Mouse (Mus musculus): ENCODE results near the gene Camkv. TPM values are rescaled to one million over a fixed set of nuclear protein-coding genes. Genes with fewer than 3 reads are reported as not detected.

Camkv gene
- polyA plus RNA-seq, 1 experiment from 2014 or later = 1.7 TPM

DNA sequence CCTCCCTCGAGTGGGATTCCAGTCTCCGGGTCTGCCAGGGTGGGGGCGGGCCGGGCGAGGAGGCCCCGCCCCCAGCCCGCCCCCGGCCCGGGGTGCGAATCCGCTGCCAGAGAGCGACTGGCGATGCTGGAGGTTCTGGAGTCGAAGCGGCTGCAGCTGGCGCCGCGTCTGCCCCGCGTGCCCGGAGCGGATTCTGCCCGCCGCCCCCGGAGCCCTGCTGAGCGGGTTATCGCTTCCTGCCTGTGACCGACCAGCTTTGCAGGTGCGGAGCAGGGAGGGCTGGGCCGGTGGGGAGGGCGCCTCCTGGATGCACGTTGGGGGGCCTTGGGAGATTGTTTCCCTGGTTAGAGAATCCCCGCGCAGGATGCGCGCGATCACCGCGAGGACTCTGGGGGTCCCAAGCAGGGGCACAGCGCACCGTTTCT, 328 bp downstream of the Camkv start:
- H3K36me3 ChIP-seq (ENCODE audit: control insufficient read depth, insufficient read depth, low read length) = no peaks in the 10 kb centered on the region
- no peaks in the 10 kb centered on the region for H3K9me3 ChIP-seq (ENCODE audit: control insufficient read depth, low read length)
- no peak overlapping the region for H3K27ac ChIP-seq (ENCODE audit: low read length)
- 0 out of 2 replicates have a peak, but pooled peaks have one; percentile 29 for ATAC-seq
- peak overlapping the region; percentile 94 for H3K4me2 ChIP-seq (ENCODE audit: low read depth, low read length)
- 1% methylated on average over 40 of the region's 41 CpGs for WGBS
- peak overlapping the region; percentile 53 for H3K4me3 ChIP-seq (ENCODE audit: low read length)
- H3K4me1 ChIP-seq (ENCODE audit: control insufficient read depth, insufficient read depth, low read length) = peaks cover 19% of the 10 kb centered on the region
- peak overlapping the region; percentile 66 for H3K9ac ChIP-seq (ENCODE audit: low read depth, low read length)
- peaks cover 16% of the 10 kb centered on the region for H3K27me3 ChIP-seq (replicated peaks; ENCODE audit: control insufficient read depth, insufficient read depth, low read length)

DNA sequence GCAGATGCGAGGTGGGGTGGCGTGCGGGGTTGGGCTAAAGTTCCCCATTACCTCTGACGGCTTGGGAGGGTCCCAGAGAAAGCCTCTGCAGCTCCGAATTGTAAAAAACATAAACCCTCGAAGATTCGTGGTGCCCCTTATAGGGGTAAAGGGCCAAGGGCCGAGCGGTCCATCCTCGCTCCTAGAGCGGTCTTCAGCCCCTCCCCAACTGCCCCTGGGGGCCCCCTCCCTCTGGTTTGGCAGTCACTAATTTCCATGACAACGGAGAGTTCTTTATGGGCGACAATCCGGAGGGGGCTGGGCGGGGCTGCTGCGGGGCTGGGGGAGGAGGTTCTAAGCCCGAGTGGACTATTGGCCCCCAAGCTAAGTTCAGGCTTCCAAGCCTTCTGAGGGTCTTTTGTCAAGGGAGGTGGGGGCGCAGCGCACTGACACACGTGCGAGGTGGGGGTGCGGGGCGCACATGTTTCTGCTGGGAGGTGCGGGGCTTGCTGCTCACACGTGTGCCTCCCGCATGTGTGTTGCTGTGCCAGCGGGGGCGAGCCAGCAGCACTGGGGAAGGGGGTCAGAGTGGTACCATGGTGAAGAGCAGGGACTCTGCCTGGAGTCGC, 845 bp downstream of the Camkv start:
- H3K9me3 ChIP-seq (ENCODE audit: control insufficient read depth, low read length) = no peaks in the 10 kb centered on the region
- H3K4me1 ChIP-seq (ENCODE audit: control insufficient read depth, insufficient read depth, low read length) = peaks cover 14% of the 10 kb centered on the region
- H3K4me3 ChIP-seq (ENCODE audit: low read length) = peak overlapping the region; percentile 53
- H3K27me3 ChIP-seq (replicated peaks; ENCODE audit: control insufficient read depth, insufficient read depth, low read length) = peaks cover 16% of the 10 kb centered on the region
- H3K27ac ChIP-seq (ENCODE audit: low read length) = no peak overlapping the region
- ATAC-seq = 0 out of 2 replicates have a peak, but pooled peaks have one; percentile 21
- H3K4me2 ChIP-seq (ENCODE audit: low read depth, low read length) = peak overlapping the region; percentile 94
- H3K36me3 ChIP-seq (ENCODE audit: control insufficient read depth, insufficient read depth, low read length) = no peaks in the 10 kb centered on the region
- peak overlapping the region; percentile 66 for H3K9ac ChIP-seq (ENCODE audit: low read depth, low read length)
- WGBS = 4% methylated on average over 29 of the region's 29 CpGs

DNA sequence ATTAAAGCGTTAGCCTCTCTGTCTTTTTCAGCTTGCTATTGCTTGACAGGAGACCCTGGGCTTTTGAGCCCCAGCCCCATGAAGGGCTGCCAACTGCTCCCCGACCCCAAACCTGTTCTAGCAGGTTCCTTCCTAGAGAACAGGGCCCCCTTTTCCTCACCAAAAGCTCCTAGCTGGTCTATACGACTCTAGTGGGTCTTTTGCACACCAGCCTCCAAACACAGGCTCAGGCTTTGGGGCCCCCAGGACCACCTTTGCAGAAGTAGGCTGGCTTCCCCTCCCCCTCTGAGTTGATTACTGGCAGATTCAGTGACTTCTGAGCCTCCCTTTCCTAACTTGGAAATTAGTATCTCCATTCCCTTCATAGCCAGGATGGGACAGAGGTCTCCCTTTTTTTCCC, 1.4 kb downstream of the Camkv start:
- no peak overlapping the region for H3K9ac ChIP-seq (ENCODE audit: low read depth, low read length)
- no peak for ATAC-seq
- H3K36me3 ChIP-seq (ENCODE audit: control insufficient read depth, insufficient read depth, low read length) = no peaks in the 10 kb centered on the region
- H3K9me3 ChIP-seq (ENCODE audit: control insufficient read depth, low read length) = no peaks in the 10 kb centered on the region
- peaks cover 11% of the 10 kb centered on the region for H3K4me1 ChIP-seq (ENCODE audit: control insufficient read depth, insufficient read depth, low read length)
- H3K4me3 ChIP-seq (ENCODE audit: low read length) = no peak overlapping the region
- H3K27me3 ChIP-seq (replicated peaks; ENCODE audit: control insufficient read depth, insufficient read depth, low read length) = peaks cover 16% of the 10 kb centered on the region
- H3K4me2 ChIP-seq (ENCODE audit: low read depth, low read length) = no peak overlapping the region
- 30% methylated on average over 3 of the region's 3 CpGs for WGBS
- no peak overlapping the region for H3K27ac ChIP-seq (ENCODE audit: low read length)

DNA sequence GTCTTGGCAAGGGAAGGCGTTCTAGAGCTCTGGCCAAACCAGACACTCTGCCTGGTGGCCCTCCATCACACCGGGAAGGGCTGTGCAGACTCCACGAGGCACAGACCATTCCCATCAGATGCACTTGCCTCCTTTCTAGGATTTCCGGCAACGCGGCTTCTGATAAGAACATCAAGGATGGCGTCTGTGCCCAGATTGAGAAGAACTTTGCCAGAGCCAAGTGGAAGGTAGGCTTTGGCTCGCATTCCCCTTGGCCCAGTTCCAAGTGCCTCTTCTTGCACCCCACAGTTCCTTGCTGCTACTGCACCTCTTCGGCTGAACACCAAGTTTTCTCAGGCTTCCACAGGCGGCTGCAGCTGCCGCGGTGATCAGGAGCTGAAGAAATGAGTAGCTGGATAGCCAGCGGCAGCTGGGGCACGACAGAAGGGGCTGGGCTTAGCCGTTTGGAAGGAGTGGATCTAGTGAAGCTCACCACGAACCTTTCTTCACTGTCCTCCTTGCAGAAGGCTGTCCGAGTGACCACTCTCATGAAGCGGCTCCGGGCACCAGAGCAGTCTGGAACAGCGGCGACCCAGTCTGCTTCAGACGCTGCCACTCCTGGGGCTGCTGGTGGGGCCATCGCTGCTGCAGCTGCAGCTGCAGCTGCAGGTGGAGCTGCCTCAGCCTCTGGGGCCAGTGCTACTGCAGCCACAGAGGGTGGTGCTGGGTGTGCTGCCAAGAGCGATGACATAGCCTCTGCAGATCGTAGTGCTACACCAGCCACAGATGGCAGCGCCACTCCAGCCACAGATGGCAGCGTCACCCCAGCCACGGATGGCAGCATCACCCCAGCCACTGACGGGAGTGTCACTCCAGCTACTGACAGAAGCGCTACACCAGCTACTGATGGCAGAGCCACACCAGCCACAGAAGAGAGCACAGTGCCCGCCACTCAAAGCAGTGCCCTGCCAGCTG, 12.0 kb downstream of the Camkv start:
- H3K4me3 ChIP-seq (ENCODE audit: low read length) = no peak overlapping the region
- no peaks in the 10 kb centered on the region for H3K27me3 ChIP-seq (replicated peaks; ENCODE audit: control insufficient read depth, insufficient read depth, low read length)
- H3K36me3 ChIP-seq (ENCODE audit: control insufficient read depth, insufficient read depth, low read length) = no peaks in the 10 kb centered on the region
- H3K4me2 ChIP-seq (ENCODE audit: low read depth, low read length) = no peak overlapping the region
- ATAC-seq = no peak
- H3K9me3 ChIP-seq (ENCODE audit: control insufficient read depth, low read length) = no peaks in the 10 kb centered on the region
- H3K27ac ChIP-seq (ENCODE audit: low read length) = no peak overlapping the region
- peaks cover 6% of the 10 kb centered on the region for H3K4me1 ChIP-seq (ENCODE audit: control insufficient read depth, insufficient read depth, low read length)
- 0 out of 2 replicates have a peak overlapping the region, but pooled peaks have one; percentile 6 for H3K9ac ChIP-seq (ENCODE audit: low read depth, low read length)
- 88% methylated on average over 31 of the region's 31 CpGs for WGBS

DNA sequence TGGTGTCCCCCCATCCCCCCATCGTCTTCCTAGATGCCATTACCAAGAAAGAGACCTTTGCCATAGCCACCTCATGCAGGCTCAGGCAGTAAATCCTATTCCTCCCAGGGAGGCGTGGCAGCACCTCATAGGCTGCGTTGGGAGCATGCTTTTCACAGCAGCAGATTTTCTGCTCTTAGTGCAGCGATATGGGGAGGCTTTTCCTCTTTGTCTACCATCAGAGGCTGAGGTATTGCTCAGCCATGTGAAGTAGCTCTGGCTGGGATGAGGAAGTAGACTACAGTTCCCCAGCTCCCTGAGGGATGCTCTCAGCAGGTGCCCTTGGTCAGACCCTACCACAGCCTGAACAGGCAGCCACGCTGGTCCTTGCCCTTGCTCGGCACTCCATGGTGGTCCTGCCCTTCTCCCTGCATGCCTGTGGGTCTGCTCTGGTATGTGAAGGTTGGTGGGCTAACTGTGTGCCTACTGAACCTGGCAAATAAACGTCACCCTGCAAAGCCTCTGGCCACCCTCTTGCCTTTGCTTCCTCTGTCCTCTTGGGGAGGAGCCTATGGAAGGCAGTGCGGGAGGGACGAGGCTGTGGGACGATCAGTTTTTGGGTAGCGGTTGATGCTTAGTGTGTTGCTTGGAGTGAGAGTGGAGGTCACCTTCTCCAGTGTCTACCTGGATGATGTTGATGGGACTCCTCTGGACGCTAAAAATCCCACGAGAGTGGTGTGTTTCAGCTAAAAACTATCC, 13.9 kb downstream of the Camkv start:
- 83% methylated on average over 13 of the region's 13 CpGs for WGBS
- no peaks in the 10 kb centered on the region for H3K36me3 ChIP-seq (ENCODE audit: control insufficient read depth, insufficient read depth, low read length)
- H3K27me3 ChIP-seq (replicated peaks; ENCODE audit: control insufficient read depth, insufficient read depth, low read length) = no peaks in the 10 kb centered on the region
- H3K9ac ChIP-seq (ENCODE audit: low read depth, low read length) = no peak overlapping the region
- H3K27ac ChIP-seq (ENCODE audit: low read length) = no peak overlapping the region
- H3K4me1 ChIP-seq (ENCODE audit: control insufficient read depth, insufficient read depth, low read length) = peaks cover 6% of the 10 kb centered on the region
- no peak for ATAC-seq
- H3K4me3 ChIP-seq (ENCODE audit: low read length) = no peak overlapping the region
- no peaks in the 10 kb centered on the region for H3K9me3 ChIP-seq (ENCODE audit: control insufficient read depth, low read length)
- H3K4me2 ChIP-seq (ENCODE audit: low read depth, low read length) = no peak overlapping the region

DNA sequence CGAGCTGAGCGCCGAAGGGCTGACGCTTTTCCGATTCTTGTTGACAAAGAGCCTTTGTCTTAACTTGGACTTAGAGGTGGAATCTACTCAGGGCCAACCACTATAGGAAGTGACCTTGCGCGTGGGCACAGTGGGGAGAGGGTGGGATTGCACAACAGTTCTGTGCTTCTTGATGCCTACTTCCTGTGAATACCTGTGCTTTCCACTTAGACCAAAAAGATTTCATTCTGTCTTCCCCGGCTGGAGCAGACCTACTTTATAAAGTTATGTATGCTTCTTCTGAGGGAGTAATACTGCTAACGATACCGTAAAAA, 14.4 kb downstream of the Camkv start, which contains the start of gene Traip:
Traip (plus strand) TSS at position 215 of the 314 bp plus-strand sequence.
- no peaks in the 10 kb centered on the region for H3K36me3 ChIP-seq (ENCODE audit: control insufficient read depth, insufficient read depth, low read length)
- H3K4me1 ChIP-seq (ENCODE audit: control insufficient read depth, insufficient read depth, low read length) = peaks cover 6% of the 10 kb centered on the region
- H3K4me3 ChIP-seq (ENCODE audit: low read length) = peak within 1 kb of the TSS; percentile 65
- H3K9me3 ChIP-seq (ENCODE audit: control insufficient read depth, low read length) = no peaks in the 10 kb centered on the region
- H3K9ac ChIP-seq (ENCODE audit: low read depth, low read length) = peak within 1 kb of the TSS; percentile 73
- H3K27me3 ChIP-seq (replicated peaks; ENCODE audit: control insufficient read depth, insufficient read depth, low read length) = no peaks in the 10 kb centered on the region
- peak within 1 kb of the TSS; percentile 62; the same call in 1 of the 2 replicates for H3K27ac ChIP-seq (ENCODE audit: low read length)
- ATAC-seq = no peak
- peak within 1 kb of the TSS; percentile 62 for H3K4me2 ChIP-seq (ENCODE audit: low read depth, low read length)
- WGBS = 90% methylated on average over 10 of the region's 10 CpGs

DNA sequence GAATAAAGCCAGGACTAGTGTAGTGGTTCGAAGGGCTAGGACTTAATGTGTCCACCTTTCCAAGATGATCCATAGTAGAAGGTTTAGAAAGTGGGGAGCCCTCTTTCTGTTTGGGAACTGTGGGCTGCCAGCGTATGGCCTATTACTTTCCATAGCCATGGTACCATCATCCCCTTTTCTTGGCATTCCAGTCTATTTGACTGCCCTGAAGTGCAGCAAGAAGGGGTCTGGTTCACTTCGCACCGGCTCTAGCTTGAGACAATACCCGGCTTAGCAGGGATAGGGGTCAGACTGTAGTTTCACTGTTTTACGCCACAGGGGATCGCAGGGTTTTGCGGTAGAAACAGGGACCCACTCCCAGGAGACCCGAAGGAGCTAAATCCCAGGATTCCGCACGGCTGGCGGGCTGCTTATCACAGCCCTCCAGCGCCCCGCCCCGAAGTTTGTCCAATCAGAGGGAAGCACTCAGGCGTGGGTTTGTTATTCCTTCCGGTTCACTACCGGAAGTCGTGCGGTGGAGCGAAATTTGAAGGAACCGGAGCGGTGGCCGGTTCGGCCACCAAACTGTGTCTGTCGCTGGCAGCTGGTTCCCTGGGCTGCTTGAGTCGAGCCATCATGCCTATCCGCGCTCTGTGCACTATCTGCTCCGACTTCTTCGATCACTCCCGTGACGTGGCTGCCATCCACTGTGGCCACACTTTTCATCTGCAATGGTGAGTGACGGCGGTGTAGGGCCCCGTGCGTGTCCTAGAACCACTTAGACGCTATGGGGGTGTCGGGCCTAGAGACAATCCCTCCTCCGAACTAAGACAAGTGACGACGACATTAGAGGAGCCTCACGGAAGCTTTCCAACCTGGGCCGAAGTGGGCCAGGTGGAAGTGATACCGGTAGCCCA, 15.2 kb downstream of the Camkv start:
- peak; percentile 96 for ATAC-seq
- Histone ChIP-seq H3K4me2 (ENCODE audit: low read depth, low read length) (peak overlapping the region; percentile 62), H3K27ac (ENCODE audit: low read length) (peak overlapping the region; percentile 62; the same call in 1 of the 2 replicates), H3K27me3 (replicated peaks; ENCODE audit: control insufficient read depth, insufficient read depth, low read length) (no peaks in the 10 kb centered on the region), H3K36me3 (ENCODE audit: control insufficient read depth, insufficient read depth, low read length) (no peaks in the 10 kb centered on the region), H3K4me3 (ENCODE audit: low read length) (peak overlapping the region; percentile 65), H3K4me1 (ENCODE audit: control insufficient read depth, insufficient read depth, low read length) (peaks cover 6% of the 10 kb centered on the region), H3K9ac (ENCODE audit: low read depth, low read length) (peak overlapping the region; percentile 73), H3K9me3 (ENCODE audit: control insufficient read depth, low read length) (no peaks in the 10 kb centered on the region)
- WGBS = 13% methylated on average over 45 of the region's 45 CpGs

DNA sequence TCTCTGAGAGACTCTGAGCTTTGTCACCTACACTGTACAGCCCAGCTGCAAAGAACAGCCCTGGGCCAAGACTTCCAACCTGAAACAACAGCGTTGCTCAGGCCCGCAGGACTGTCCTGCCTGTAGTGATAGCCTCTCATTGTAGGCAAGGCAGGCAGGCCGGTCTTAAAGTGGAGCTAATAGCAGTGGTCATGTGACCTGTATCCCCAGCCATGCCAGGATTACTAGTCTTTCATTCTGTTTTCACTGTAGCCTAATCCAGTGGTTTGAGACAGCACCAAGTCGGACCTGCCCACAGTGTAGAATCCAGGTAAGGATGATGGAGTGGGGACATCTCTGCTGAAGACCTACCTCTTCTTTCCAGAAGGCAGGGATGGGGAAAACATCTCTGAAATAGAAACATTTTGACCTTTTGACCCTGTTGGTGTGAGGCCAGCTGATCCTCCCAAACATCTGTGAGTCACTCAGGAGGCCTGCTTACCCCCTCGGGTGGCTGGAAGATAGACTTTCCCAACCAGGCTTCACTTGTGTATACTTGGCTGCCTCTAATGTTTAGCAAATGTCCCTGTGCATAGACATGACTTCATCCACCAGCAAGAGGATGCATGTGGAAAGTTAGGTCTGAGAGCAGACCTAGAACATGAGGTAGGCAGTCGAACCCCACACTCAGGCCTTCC, 20.3 kb downstream of the Camkv start:
- Histone ChIP-seq H3K4me3 (ENCODE audit: low read length) (no peak overlapping the region), H3K27me3 (replicated peaks; ENCODE audit: control insufficient read depth, insufficient read depth, low read length) (no peaks in the 10 kb centered on the region), H3K4me1 (ENCODE audit: control insufficient read depth, insufficient read depth, low read length) (peaks cover 6% of the 10 kb centered on the region), H3K36me3 (ENCODE audit: control insufficient read depth, insufficient read depth, low read length) (peaks cover 2% of the 10 kb centered on the region; the same call in 1 of the 2 replicates), H3K9me3 (ENCODE audit: control insufficient read depth, low read length) (no peaks in the 10 kb centered on the region), H3K4me2 (ENCODE audit: low read depth, low read length) (no peak overlapping the region), H3K9ac (ENCODE audit: low read depth, low read length) (no peak overlapping the region), H3K27ac (ENCODE audit: low read length) (no peak overlapping the region)
- no peak for ATAC-seq
- 73% methylated on average over 6 of the region's 6 CpGs for WGBS

Measured in intestine, embryonic 16.5 days (tissue).